Mouse (Mus musculus): ENCODE data around the gene Fmnl1. TPM values are rescaled to one million over a fixed set of nuclear protein-coding genes. Genes with fewer than 3 reads are reported as not detected.

Gene Fmnl1
- polyA plus RNA-seq, 1 experiment from 2014 or later = 5.9 TPM

DNA sequence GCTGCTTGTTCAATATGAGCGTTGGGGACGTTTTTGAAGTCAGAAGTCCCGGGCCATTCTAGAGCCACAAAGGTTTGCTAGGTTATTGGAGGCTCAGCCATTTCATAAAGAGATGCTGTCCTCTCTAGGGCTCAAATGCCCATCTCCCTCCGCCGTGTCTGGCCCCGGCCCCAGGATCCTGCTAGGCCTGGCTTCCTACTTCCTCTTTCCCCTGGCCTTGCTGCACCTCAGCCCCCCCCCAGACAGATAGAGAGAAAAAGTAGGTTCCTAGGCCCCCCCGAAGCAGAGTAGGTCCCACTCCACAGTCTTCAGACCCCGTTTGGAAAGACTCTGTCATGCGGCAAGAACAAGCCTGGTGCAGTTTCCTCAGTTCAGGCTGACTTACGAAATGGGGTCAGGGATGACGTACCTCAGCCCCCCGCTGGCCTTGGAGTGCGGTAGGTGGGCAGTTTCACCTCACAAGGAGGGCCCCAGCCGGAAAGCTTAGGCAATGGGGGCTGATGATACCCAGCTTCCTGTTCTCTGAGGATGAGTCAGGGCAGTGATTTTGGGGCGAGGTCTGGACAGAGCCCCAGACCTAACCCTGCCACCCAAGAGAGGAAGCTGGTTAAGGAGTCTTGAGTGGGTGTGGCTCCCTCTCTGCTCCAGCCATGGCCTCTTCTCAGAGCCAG lies 7.0 kb downstream of the Fmnl1 start:
- WGBS (ENCODE audit: insufficient replicate concordance) = 37% methylated on average over 15 of the region's 15 CpGs
- no peak for TF ChIP-seq CTCF (IDR thresholded peaks at IDR 0.05; ENCODE audit: low read depth)
- peak; percentile 64 for DNase-seq

DNA sequence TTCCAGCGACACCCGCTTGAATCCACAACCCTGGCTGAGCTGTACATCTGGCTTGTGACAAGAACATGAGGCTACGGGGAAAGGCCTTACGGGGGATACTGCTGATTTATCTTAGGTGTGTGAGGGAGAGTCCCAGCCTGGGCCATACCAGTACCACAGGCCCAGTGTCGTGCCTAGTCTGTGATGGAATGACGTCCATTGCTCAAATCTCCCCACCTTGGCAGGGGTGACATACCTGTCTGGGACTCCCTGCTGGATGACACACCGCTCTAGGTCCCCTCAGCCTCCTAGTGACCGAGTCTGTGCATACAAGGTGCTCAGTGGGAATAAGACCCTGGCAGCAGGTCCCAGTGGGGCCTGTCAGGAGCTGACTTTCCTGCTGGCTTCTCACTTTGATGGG lies 7.8 kb downstream of the Fmnl1 start:
- Histone ChIP-seq H3K27ac (ENCODE audit: low read depth) (no peak overlapping the region), H3K4me2 (ENCODE audit: low read depth, low read length) (no peak overlapping the region), H3K27me3 (ENCODE audit: insufficient read depth, low read length) (no peaks in the 10 kb centered on the region), H3K4me1 (ENCODE audit: insufficient read depth) (peaks cover 12% of the 10 kb centered on the region), H3K9me3 (ENCODE audit: low read length) (no peaks in the 10 kb centered on the region), H3K36me3 (replicated peaks; ENCODE audit: insufficient read depth, low read length) (peaks cover 2% of the 10 kb centered on the region), H3K9ac (replicated peaks) (no peak overlapping the region), H3K4me3 (ENCODE audit: low read depth, low read length) (no peak overlapping the region)
- DNase-seq (no peak), ATAC-seq (no peak)
- 75% methylated on average over 8 of the region's 8 CpGs for whole genome bisulfite sequencing (ENCODE audit: insufficient replicate concordance)
- TF ChIP-seq CTCF (IDR thresholded peaks at IDR 0.05; ENCODE audit: low read depth) (no peak), EP300 (IDR thresholded peaks at IDR 0.05; ENCODE audit: low read depth) (no peak)

More for the DNA sequence above, 7.0 kb downstream of the Fmnl1 start:
- H3K4me2 ChIP-seq (ENCODE audit: low read depth, low read length) = peak overlapping the region; percentile 49
- H3K27ac ChIP-seq (ENCODE audit: low read depth) = peak overlapping the region; percentile 48; the same call in 1 of the 2 replicates
- no peaks in the 10 kb centered on the region for H3K27me3 ChIP-seq (ENCODE audit: insufficient read depth, low read length)
- ATAC-seq = peak; percentile 53
- peaks cover 2% of the 10 kb centered on the region for H3K36me3 ChIP-seq (replicated peaks; ENCODE audit: insufficient read depth, low read length)
- H3K9me3 ChIP-seq (ENCODE audit: low read length) = no peaks in the 10 kb centered on the region
- peak overlapping the region; percentile 15; the same call in 1 of the 2 replicates for H3K4me3 ChIP-seq (ENCODE audit: low read depth, low read length)
- H3K9ac ChIP-seq (replicated peaks) = no peak overlapping the region
- H3K4me1 ChIP-seq (ENCODE audit: insufficient read depth) = peaks cover 17% of the 10 kb centered on the region

DNA sequence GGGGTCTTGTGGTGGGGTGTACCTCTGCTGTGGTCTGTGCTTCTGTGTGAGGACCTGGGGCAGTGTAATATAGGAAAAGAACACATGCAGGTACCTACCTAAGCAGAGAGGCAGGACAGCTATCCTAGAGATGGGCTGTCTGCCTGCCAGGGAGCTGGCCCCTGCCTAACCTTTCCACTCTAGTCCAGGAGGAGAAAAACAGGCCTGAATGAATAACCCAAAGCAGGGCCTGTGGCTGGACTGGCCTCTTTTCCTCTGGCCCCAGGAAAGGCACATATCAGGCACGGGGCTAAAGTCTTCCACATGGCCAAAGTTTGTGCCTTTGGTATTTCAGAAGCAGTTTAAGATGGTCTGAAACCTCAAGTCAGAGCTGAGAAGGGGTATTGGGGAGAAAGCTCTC lies 9.5 kb downstream of the Fmnl1 start:
- 82% methylated on average over 1 of the region's 1 CpGs for WGBS (ENCODE audit: insufficient replicate concordance)
- ATAC-seq = no peak

DNA sequence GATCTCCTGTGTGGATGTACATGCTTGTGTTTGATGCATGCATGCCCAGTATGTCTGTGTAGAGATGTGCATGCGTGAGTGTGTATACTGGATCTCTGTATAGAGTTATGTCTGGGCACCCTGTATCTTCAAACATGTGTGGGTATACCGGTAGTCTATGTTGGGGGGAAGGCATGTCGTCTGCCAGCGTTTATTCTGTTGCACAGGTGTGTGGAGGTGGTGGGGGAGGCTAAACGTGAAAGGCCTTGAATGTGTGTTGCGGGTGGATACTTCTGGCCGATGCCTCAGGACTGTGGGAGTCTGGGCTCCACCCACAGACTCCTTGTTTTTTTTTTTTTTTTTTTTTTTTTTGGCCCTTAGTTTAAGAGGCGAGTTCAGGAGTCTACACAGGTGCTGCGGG lies 10.4 kb downstream of the Fmnl1 start:
- H3K4me3 ChIP-seq (ENCODE audit: low read depth, low read length) = no peak overlapping the region
- no peak overlapping the region for H3K4me2 ChIP-seq (ENCODE audit: low read depth, low read length)
- no peak overlapping the region for H3K9ac ChIP-seq (replicated peaks)
- 70% methylated on average over 9 of the region's 9 CpGs for WGBS (ENCODE audit: insufficient replicate concordance)
- H3K27me3 ChIP-seq (ENCODE audit: insufficient read depth, low read length) = no peaks in the 10 kb centered on the region
- TF ChIP-seq EP300 (IDR thresholded peaks at IDR 0.05; ENCODE audit: low read depth) (no peak), CTCF (IDR thresholded peaks at IDR 0.05; ENCODE audit: low read depth) (no peak)
- DNase-seq (no peak), ATAC-seq (no peak)
- H3K36me3 ChIP-seq (replicated peaks; ENCODE audit: insufficient read depth, low read length) = peaks cover 2% of the 10 kb centered on the region
- no peaks in the 10 kb centered on the region for H3K9me3 ChIP-seq (ENCODE audit: low read length)
- no peaks in the 10 kb centered on the region; the same call in 1 of the 2 replicates for H3K4me1 ChIP-seq (ENCODE audit: insufficient read depth)
- no peak overlapping the region for H3K27ac ChIP-seq (ENCODE audit: low read depth)

More for the DNA sequence above, 9.5 kb downstream of the Fmnl1 start:
- TF ChIP-seq EP300 (IDR thresholded peaks at IDR 0.05; ENCODE audit: low read depth) = no peak
- TF ChIP-seq CTCF (IDR thresholded peaks at IDR 0.05; ENCODE audit: low read depth) = no peak
- no peak overlapping the region for H3K4me3 ChIP-seq (ENCODE audit: low read depth, low read length)
- H3K4me2 ChIP-seq (ENCODE audit: low read depth, low read length) = no peak overlapping the region
- no peak overlapping the region for H3K9ac ChIP-seq (replicated peaks)
- peaks cover 2% of the 10 kb centered on the region for H3K36me3 ChIP-seq (replicated peaks; ENCODE audit: insufficient read depth, low read length)
- no peak overlapping the region for H3K27ac ChIP-seq (ENCODE audit: low read depth)
- DNase-seq = no peak
- H3K4me1 ChIP-seq (ENCODE audit: insufficient read depth) = no peaks in the 10 kb centered on the region; the same call in 1 of the 2 replicates
- no peaks in the 10 kb centered on the region for H3K9me3 ChIP-seq (ENCODE audit: low read length)
- no peaks in the 10 kb centered on the region for H3K27me3 ChIP-seq (ENCODE audit: insufficient read depth, low read length)

DNA sequence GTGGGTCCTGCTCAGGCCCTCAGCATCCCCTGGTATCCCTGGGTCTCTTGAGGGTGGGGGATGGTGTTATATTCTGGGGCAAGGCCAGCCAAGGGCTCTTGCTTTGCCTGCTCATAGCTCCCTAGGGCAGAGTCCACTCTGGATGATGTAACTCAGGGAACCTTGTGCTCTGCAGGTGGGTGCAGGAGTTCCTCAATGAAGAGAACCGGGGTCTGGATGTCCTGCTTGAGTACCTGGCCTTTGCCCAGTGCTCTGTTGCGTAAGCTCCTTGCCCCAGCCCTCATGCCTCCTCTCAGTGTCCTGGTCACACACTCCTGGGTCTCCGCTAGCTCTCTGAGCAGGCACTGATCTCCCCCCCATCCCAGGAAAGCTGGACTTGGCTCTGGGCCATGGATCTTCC lies 11.0 kb downstream of the Fmnl1 start:
- TF ChIP-seq CTCF (IDR thresholded peaks at IDR 0.05; ENCODE audit: low read depth) (no peak), EP300 (IDR thresholded peaks at IDR 0.05; ENCODE audit: low read depth) (no peak)
- no peaks in the 10 kb centered on the region for H3K9me3 ChIP-seq (ENCODE audit: low read length)
- H3K27ac ChIP-seq (ENCODE audit: low read depth) = no peak overlapping the region
- H3K27me3 ChIP-seq (ENCODE audit: insufficient read depth, low read length) = no peaks in the 10 kb centered on the region
- H3K4me1 ChIP-seq (ENCODE audit: insufficient read depth) = no peaks in the 10 kb centered on the region; the same call in 1 of the 2 replicates
- ATAC-seq (no peak), DNase-seq (no peak)
- 87% methylated on average over 3 of the region's 3 CpGs for WGBS (ENCODE audit: insufficient replicate concordance)
- H3K36me3 ChIP-seq (replicated peaks; ENCODE audit: insufficient read depth, low read length) = peaks cover 2% of the 10 kb centered on the region
- H3K4me2 ChIP-seq (ENCODE audit: low read depth, low read length) = no peak overlapping the region
- H3K4me3 ChIP-seq (ENCODE audit: low read depth, low read length) = no peak overlapping the region
- no peak overlapping the region for H3K9ac ChIP-seq (replicated peaks)

DNA sequence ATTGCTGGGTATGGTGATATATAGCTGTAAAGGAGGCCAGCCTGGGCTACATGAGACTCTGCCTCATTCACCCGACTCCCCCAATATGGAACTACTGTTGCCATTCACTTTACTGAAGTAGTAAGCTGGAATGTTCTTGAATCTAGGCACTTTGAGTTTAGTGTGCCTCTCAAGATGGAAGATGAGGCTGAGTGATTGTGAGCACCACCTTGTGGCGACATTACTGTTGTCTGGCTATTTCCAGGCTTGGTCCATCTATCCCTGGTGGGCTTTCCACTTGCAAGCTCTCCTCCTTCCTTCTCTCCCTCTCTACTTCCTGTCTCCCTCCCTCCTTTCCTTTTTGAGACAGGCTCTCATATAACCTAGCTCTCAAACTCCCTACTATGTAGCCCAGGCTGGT lies 14.0 kb downstream of the Fmnl1 start:
- no peaks in the 10 kb centered on the region for H3K4me1 ChIP-seq (ENCODE audit: insufficient read depth)
- no peak overlapping the region for H3K4me2 ChIP-seq (ENCODE audit: low read depth, low read length)
- no peaks in the 10 kb centered on the region for H3K9me3 ChIP-seq (ENCODE audit: low read length)
- H3K27ac ChIP-seq (ENCODE audit: low read depth) = no peak overlapping the region
- no peak for ATAC-seq
- no peak overlapping the region for H3K9ac ChIP-seq (replicated peaks)
- TF ChIP-seq CTCF (IDR thresholded peaks at IDR 0.05; ENCODE audit: low read depth) = peak; percentile 74
- TF ChIP-seq EP300 (IDR thresholded peaks at IDR 0.05; ENCODE audit: low read depth) = no peak
- H3K36me3 ChIP-seq (replicated peaks; ENCODE audit: insufficient read depth, low read length) = peaks cover 2% of the 10 kb centered on the region
- DNase-seq = no peak
- H3K4me3 ChIP-seq (ENCODE audit: low read depth, low read length) = no peak overlapping the region
- 50% methylated on average over 2 of the region's 2 CpGs for WGBS (ENCODE audit: insufficient replicate concordance)
- no peaks in the 10 kb centered on the region for H3K27me3 ChIP-seq (ENCODE audit: insufficient read depth, low read length)

Measured in liver, postnatal 0 days (tissue).